Mouse (Mus musculus) spleen, postnatal 4 days (tissue): ENCODE measurements around the gene Lama2.
A peak's percentile ranks its signal among the peaks of the same experiment; 100 is the strongest.
"Not testable (repeated sequence)": the region's sequence is repeated elsewhere in the genome, so short reads cannot be mapped to it uniquely, and the experiment has no call there.

Experiments used
- DNase-seq, 2 experiments: peaks; one replicate each; pipeline ENCODE4 v3.0.0; 2022; ENCODE audit warnings: low spot score in 2 of 2

Lama2 gene

DNA sequence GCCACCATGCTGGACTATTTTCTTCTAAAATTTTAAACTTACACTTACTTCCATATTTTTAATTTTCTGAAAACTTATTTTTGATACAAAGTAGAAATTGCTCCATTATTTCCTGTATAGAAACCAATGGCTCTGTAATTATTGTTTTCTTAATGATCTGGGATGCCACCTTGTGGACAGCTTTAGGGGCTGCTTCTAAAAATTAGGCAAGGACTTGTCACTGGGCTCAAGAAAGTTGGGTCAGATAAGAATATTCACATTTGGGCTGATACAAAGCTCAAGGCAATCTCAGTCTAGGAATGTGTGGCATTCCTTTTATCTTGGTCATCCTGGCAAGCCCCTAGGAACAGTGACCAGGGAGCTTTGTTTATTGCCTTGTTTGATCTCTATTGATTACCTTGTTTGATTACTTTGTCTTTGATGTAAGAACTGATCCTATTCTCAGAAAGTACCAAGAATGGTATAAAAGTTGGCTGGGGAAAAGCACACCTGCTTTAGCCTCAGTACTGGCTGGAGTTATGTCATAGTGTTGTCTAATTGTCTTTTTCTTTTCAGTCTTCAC, 606.7 kb downstream of the Lama2 start:
- DNase-seq: no peak

DNA sequence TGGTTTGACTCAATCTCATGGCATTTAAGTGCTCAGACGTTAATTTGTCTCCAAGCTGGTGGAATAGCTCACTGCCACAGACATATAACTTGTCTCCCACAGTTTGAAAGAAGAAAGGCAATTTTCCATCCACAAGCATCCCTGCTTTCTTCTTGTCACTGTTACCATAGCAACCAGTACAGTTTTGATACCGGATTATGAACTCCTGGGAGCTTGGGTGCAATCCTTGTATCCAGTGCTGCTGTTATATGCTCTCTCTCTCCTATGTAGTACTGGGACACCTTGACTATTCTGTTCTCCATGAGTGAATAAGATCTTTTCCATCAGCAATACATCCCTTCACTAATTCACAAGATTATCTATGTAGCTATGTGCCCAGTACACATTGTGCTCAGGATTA, 612.2 kb downstream of the Lama2 start:
- DNase-seq: no peak

DNA sequence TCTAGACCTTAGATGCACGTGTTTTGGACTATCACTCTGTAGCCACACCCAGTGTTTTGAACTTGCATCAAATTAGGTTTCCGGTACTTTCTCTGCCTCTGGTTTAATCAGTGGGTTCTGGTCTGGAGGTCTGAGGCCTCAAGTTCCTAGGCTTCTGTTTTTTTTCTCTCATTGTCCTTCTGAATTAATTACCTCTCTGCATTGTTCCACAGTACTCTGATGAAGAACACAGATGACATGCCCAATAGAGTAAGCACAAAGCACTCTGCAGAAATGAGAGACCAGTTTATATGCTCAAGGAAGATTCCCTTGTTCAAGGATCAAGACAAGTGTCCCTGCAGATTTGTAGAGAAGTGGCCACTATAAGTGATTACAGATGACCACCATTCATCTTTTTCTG, 613.8 kb downstream of the Lama2 start:
- DNase-seq: no peak

DNA sequence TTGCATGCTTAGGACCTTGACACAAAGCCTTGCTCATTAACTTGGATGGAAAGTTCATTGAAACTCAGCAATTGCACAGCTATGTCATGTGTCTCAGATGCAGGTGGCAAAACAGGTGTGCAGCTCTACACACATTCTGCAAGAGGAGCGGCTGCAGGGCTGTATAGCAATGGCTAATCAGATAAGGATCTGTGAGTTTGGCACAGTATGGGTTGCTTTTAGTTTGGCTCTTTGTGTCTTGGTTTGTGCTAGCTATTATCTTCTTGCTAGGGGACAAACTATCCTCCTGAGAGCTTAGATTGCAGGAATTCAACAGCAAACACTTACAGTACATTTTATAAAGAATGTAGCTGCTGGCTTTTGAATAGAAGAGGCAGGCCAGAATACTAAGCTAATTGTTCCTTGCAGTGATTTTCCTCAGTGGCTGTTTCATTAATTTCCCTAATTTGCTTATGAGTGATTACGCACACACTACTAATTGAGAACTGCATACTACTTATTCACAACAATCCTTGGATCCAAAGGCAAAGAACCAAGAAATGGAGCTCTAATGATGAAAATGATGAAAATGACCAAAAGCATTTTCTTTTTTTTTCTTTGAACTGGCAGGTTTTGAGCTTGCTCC, 617.9 kb downstream of the Lama2 start:
- no peak for DNase-seq

DNA sequence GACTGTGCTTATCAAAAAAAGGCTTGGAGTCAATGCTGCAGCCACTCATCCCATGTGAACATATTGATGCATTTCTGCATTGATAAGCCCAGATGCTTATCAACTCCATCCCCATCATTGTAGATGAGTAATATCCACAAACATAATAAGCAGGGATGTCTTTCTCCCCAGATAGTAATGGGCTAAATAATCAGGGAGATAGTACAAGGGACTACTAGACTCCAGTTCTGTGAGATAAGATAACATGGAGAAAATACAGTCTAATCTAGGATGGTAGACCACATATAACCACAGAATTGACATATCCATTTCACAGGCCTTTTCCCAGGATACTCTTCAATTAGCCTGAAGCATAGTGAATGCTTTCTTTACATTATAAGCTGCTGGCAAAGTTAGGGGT, 622.9 kb downstream of the Lama2 start:
- DNase-seq: no peak

DNA sequence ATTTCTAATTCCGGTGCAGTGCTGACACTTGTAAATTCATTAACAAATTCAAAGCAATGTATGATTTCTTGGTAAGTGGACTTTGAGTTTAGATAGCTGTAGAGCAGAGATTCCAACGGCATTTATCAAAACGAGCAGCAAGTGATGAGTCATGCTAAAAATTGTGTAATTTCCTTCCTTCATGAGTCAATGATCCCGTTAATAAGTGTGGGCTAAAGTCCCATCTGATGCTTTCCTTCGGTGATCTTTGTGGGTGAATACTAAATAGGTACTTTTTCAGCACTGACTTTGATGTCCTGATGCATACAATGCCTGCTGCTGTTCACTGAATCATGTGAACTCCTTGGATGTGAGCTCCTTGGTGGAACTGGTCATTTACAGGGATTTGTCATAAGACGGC, 623.6 kb downstream of the Lama2 start:
- DNase-seq: no peak

DNA sequence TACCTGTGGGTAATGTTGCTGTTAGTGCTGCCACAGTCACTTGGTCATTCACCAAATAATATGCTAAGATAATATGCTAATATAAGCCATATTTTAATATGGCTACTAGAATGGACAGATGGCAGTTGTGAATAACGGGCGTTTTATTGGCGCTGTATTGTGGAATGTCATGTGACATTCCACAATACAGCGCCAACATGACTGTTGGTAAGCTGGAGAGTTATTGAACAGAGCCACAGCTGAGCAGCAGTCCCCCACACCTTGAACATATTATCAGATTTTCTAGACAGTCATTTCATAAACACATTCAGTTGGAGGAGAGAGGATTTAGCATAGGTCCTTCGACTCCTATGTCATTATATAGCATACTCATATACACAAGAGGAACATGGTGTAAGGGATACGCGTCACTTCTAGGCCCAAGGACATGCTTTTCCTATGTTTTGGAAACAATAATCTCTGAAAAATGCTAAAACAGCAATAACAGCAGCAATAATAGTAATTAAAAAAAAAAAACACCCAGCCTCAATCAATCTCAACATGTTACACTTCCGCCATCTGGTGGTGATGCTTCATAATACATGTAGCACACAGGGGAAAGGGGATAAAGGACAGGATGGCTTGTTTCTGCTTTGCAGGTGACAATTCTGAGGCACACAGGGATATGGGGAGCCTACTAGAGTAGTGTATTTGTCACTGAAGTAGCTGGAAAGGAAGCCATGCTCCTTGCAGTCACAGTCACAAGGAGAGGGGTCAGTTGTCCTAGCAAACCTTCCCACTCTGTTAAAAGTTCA, 624.2 kb downstream of the Lama2 start:
- DNase-seq: peak; percentile 25 to 70

DNA sequence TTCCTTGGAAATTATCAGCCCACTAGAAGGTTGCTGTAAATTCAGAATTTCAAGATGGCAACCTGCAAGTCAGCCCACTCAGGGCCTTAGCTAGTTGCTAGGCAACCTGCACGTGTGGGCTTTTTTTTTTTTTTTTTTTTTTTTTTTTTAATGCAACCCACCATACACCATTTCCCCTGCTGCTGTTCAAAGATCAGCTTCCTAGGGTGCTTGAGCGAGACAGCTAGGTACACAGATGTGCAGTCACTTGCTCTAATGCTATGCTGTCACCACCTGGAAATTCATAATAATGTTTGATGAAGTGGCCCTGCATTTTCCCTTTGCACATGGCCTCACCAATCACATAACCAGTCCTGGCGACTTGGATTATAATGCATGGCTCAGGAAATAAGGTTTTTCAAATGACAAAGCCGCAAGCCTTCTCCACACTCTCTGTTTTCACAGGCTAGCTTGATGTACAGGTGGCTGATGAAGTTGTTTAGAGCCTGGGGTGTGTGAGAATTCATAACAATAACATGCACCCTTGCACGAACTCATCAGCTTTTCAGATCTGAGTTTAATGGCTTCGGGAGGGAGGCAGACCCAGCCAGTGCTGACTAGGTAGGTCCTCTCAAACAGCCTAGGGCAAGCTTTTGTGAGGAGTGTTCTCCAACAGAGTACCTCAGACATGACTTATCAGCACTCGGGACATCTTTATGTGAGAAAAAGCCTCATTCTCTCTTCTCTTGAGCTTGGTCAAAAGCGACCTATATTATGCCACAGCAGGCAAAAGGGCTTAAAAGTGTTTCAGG, 625.4 kb downstream of the Lama2 start:
- no peak for DNase-seq

DNA sequence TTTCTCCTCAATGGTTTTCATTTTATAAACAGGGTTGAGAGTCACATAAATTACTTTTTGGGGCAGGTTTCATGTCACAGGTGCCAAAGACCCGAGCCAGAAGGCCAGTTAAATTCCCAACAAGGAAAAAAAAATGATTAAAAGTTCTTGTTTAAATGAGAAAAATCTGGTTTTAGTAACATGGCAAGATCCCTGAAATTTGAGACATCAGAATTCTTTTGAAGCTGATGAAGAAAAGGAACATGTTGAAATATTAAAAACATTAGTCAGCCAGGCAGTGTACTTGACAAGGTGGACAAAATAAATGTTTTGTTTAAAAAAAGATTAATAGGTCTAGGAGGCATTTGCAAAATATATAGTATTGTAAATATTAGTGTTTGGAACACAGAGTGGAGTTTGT, 634.1 kb downstream of the Lama2 start:
- DNase-seq: no peak

DNA sequence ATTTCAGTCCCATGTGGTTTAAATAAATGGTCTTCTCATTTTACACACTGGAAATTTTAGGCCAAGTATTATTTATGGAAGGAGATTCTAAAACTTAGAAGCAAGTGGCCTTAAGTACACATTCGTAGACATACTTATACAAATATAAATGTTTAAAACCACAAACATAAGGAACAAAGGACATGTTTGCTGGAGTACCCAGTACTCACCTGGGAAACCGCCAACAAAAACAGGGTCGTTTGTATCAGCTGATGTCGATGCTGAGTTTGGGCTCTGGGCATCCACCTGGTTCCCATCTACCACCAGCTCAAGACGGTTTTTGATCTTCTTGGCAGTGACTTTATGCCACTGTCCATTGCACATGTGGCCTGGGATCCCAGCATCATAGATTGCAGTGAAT, 635.5 kb downstream of the Lama2 start:
- DNase-seq: not testable (repeated sequence)

DNA sequence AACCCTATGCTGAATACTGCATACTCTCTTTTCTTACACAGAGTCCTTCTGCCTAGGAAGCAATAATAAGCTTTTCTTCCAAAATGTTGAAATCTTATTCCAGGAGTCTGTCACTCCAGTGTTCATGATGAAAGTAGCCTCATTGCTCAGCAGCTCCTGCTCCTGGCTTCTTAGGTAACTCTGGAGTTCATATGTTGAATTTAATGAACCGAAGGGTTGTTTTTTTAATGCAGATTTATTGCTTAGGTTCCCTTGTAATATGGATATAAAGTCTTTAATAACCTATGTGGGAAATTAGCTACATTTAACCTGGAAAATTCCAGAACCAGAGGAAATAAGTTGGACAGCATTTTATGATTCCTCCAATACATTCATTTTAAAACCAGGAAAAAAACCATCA, 636.0 kb downstream of the Lama2 start:
- no peak for DNase-seq

DNA sequence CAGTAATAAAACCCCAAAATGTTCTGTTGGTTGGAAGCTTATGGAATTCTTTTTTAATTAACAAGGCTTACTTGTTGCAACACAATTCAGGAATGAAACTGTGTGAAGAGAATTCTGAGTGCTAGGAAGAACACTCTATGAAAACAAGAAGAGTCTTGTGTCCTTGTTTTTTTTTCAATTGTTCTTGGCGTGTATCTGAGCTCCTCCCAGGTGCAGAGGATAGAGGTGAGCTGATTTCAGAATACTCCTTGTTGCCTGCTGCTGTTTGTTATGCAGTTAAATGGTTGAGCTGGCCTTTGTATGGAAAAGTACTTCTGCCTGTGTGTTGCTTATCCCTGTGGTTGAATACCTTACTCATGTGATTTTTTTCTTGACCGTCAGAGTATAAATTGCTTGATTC, 636.9 kb downstream of the Lama2 start:
- DNase-seq: no peak

DNA sequence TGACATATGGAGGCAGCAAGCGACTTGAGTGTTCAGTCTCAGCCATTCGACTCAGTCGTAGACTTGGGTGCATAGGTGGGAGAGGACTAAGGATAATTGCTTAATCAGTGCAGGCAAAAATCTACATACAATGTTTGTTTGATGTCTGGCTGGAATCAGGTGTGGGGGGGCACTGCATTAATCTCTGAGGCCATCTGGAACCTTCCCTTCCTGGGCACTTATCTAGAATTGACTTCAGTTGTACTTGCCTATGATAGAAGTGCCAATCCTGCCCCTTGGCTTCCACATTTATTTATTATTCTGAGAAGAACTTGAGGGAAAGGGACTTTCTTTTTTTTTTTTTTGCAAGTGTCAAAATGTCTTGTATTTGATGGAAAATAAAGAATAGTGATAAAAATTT, 644.2 kb downstream of the Lama2 start:
- no peak for DNase-seq

DNA sequence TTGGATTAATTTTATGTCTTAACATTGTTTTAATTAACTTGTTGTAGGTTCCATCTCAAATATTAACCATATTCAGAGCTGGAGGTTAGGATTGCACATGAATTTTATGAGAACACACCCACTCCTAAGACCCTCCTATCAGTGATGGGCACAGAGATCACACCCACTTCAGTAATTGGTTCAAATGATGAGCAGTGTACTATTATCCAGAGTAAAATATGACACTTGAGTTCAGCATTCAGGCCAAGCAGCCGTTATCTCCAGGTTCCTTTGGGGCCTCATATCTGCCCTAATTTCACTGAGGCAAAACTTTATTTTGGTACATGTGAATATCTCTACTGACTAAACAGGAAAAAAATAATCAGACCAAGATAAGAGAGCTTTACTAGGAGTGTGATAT, 645.3 kb downstream of the Lama2 start:
- DNase-seq: no peak

DNA sequence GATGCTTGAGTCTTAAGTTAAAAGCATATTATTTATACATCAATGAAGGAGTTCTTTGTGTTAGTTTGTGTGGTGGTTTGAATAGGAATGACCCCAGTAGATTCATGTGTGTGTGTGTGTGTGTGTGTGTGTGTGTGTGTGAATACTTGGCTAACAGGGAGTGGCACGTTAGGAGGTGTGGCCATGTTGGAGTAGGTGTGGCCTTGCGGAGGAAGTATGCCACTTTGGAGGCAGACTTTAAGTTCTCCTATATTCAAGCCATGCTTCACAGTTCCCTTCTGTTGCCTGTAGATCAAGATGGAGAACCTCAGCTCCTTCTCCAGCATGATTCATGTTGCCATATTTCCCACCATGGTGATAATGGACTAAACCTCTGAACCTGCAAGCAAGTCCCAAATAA, 646.0 kb downstream of the Lama2 start:
- DNase-seq: no peak

DNA sequence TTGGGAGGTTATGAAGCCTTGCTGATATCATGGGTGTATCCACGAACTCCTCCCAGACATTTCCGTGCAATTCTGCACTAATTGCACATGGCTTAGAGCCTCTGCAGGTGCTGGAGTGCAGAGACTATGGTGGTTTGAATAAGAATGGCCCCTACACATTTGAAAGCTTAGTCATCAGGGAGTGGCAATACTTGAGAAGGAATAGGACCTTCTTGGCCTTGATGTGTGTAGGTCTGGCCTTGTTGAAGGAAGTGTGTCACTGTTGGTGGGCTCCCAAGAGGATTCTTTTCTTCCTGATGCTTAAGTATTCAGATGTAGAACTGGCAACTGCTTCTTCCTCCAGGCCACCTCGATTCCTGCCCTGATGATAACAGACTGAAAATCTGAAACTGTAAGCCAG, 661.0 kb downstream of the Lama2 start:
- no peak for DNase-seq

DNA sequence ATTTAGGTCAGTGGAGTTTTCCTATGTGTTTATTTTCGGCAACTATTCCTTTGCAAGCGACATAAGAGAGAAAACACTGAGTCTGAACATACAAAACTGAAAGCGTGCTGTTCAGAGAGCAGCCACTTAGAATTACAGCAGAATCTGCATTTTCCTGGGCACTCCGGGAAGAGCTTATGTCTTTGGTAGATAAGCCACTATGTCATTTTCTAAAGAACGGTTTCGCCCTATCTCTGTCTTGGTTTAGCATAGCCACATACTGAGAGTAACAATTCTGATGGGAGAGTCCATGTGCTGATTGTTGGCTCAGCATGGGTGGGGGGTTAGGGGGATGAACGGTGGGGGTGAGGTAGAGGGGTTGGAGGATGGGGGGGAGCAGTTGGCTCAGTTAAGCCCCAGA, 669.1 kb downstream of the Lama2 start:
- DNase-seq: no peak

DNA sequence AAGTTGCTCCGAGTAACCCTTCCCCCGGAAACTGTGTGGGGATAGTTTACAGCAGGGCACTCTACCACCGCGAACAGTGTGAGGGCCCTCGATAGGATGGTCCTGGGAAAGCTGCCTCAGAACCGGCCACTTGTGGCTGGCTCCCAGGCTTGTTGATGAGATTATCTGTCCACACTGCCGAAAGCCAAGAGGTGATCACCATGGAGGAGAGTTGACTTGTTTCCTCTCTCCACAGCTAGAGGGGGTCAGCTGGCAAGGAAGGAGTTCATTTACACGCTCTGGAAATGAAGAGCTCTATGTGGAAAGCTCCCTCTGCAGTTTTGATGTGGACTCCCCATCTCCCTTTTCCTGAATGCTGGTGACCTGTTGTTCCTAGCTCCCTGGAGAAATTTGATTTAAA, 669.9 kb downstream of the Lama2 start:
- no peak for DNase-seq

DNA sequence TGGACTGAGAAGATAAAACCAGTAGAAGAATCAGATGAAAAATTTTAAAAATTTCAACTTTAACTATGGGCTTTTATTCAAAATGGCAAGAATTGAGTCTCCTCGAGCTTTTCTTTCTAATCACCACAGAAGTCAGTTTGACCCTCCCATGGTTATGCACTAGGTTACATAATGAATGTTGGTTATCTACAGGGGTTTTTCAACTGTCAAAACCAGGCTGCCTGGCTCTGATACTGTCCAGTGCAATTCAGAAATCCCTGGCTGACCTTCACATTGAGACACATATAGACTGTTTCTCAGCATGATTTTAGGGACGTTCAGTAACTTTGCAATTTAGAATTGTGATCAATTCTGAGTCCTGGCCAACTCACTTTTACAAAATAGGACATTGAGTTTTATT, 671.2 kb downstream of the Lama2 start:
- no peak for DNase-seq

DNA sequence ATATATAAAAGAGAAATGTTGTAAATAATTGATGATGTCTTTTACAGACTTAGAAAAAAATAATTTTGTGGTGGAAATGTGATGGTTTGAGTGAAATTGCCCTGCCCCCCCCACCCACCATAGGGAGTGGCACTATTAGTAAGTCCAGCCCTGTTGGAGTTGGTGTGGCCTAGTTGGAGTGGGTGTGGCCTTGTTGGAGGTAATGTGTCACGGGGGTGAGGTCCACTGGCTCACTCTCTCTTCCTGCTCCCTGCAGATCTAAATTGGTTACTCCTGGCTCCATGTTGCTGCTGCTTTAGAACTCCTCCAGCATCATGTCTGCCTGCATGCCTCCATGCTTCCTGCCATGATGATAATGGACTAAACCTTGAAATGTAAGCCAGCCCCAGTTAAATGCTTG, 680.0 kb downstream of the Lama2 start:
- no peak for DNase-seq

DNA sequence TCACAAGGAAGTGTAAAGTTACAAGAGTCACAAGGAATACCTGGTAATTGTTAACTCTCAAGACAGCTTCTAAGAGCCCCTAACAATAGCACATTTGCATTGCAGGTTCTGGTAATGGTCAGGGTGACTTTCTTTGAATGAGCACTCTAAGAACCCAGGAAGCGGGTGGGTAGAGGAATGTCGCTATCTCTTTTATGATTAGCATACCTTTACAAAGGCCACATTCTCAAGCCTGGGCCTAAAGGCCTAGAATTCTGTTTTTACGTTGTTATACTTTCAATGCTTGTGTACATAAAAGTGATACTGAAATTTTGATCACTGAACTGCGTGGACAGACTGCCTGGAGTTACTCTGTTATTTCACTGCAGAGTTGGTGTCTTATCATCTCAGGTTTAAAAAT, 681.1 kb downstream of the Lama2 start:
- DNase-seq: not testable (repeated sequence)

DNA sequence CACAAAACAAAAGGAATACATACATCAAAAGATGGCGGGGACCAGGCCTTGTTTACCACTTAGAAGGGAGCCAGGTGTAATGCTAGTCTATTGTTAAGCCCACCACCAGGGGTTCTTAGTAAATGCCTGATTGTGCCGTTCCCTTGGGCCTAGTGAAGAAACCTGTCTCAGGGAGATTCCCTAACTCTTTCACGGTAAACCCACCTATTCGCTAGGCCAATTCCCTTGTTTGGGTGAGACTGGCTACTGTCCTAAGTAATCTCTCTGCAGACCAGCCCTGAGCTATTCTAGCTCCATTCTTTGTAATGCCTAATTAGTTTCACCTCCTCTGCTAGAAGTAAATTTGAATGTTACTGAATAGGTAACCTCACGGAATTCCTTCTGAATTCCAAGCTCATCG, 683.5 kb downstream of the Lama2 start:
- DNase-seq: not testable (repeated sequence)
